Mouse (Mus musculus) ovary, adult 2 months (tissue): ENCODE results near the gene Ppp1r9a. TPM values are rescaled to one million over a fixed set of nuclear protein-coding genes. Genes with fewer than 3 reads are reported as not detected.

ENCODE experiments used
- polyA plus RNA-seq: library from polyadenylated mRNA; depleted of rRNA; stranded (reverse); fragments of >200 nt; gene quantifications from 2 replicates; pipeline ENCODE4 v1.2.3, GENCODE M21; 2012; rRNA removed

The Ppp1r9a gene
- polyA plus RNA-seq, result 8.4 and 11.7 TPM in 2 replicates

DNA sequence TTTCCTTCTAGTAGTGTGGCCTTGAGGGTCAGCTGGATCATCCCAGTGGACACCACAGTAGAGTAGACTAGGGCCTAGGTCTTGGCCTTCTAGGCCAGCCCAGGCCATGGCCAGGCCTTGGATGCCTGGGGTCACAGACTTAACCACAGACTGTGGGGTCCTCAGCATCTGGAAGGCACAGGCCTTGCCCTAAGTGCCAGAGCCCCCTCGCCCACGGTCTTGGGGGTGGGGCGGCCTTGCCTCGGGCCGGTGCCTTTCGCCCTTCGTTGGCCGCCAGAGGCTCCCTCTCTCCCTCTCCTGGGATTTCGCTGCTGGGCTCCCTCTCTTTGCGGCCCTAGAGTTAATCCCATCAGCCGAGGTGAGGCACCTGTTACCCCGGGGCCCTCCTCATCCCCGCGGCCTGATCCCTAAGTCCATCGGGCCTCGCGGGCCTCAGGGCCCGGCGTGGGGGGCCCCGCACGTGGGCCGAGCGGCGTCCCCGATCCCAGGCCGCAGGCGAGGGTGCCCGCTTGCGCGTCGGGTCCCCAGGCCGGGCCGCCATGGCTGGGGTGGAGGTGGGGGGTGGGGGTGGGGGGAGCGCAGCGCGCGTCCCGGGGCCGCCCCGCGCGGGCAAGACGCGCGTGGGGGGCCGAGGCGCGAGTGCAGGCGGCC, at the start of gene Ppp1r9a:
TSS of gene Ppp1r9a (plus strand) at position 244 of the 651 bp plus-strand sequence.

DNA sequence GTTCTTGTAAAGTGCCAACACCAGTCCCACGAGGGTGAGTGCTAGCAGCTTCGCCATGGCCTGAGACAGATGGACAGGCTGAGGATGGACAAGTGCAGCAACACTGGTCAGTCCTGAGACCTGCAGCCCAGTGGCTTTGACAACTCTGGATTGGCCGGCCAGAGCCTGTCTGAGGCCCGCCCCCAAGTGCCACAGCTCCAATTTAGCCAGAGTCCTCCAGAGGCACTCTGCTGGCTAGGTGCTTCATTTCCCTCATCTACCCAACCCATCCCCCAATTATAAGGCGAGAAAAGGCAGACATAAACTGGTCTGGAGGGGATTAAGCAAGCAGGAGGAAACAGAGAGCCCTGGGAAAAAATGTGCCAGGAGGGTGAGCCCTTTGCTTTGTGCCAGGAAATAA, 291.0 kb downstream of the Ppp1r9a start, which contains the start of gene Pon1:
TSS of gene Pon1 (minus strand) at position 254 of the 400 bp plus-strand sequence.

Other genes starting within 250 kb of the Ppp1r9a start
- 19.9 and 23.4 TPM in 2 replicates for gene Sgce, start 155.7 kb upstream of the Ppp1r9a start, polyA plus RNA-seq
- 21.7 and 33.6 TPM in 2 replicates for gene Peg10, start 155.6 kb upstream of the Ppp1r9a start, polyA plus RNA-seq